Mouse (Mus musculus): ENCODE results near the gene Srl.

- TF ChIP-seq GATA1 (IDR thresholded peaks at IDR 0.05; ENCODE audit: borderline replicate concordance, low read length) (no peak), FLI1 (IDR thresholded peaks at IDR 0.05; ENCODE audit: low read length) (no peak)
Measured at GRCm38 (mm10) chr16:4501703-4502102, 39.9 kb downstream of the Srl start.

Data from megakaryocyte, embryonic 14.5 days (primary cell).